Mouse (Mus musculus) liver, embryonic 14.5 days (tissue): ENCODE results near the gene Glrx5.

Source experiments
- CTCF ChIP-seq: IDR thresholded peaks from 2 replicates; pipeline ENCODE4 v1.5.1; 2016; ENCODE audit warnings: antibody characterized with exemption, low read depth, control low read depth
- EP300 ChIP-seq: IDR thresholded peaks from 2 replicates; pipeline ENCODE4 v1.6.1; 2016; ENCODE audit warnings: antibody characterized with exemption, low read depth

GRCm38 (mm10) chr12:105040950-105041349, 8.5 kb downstream of the Glrx5 start:
- TF ChIP-seq CTCF (no peak), EP300 (no peak)
